Mouse (Mus musculus) cortical plate, adult 2 months (tissue): ENCODE data around the gene Fam213b.

Experiments used
- CTCF ChIP-seq: fragments of 200-500 bp; IDR thresholded peaks from 2 replicates; pipeline ENCODE4 v1.5.1; 2011; ENCODE audit warnings: mild to moderate bottlenecking, control low read depth, low read length; ENCODE audit not compliant: insufficient read depth; ENCODE audit errors: extremely low read depth
- POLR2A ChIP-seq: fragments of 200-500 bp; IDR thresholded peaks from 2 replicates; pipeline ENCODE4 v1.6.1; 2011; ENCODE audit warnings: mild to moderate bottlenecking, low read length, control low read depth; ENCODE audit not compliant: insufficient read depth; ENCODE audit errors: extremely low read depth

- TF ChIP-seq POLR2A (no peak), CTCF (no peak)
Observed at GRCm38 (mm10) chr4:154887593-154888250, 11.2 kb downstream of the Fam213b start.
